Mouse (Mus musculus): ENCODE data around the gene Farp1. TPM values are rescaled to one million over a fixed set of nuclear protein-coding genes. Genes with fewer than 3 reads are reported as not detected.

Gene Farp1
- polyA plus RNA-seq, 1 experiment from 2014 or later: 45.2 TPM

Other genes starting within 250 kb of the Farp1 start
- gene Ipo5, start 124.0 kb upstream of the Farp1 start, polyA plus RNA-seq (2014; fragmentation: Nextera tagmentation; extraction: Ambion mirVana): 72.4 and 81.7 TPM in 2 replicates

All from hindbrain, embryonic 14.5 days (tissue).